23 mouse cellular contexts compared by ENCODE assay signal in genomic region chr12:3907008-3907407, GRCm38 (mm10).
"Had no signal": no experiment of that assay in that cellular context is flagged by ENCODE, and none has a peak within 500 bp of the region (broad histone marks: within the 10 kb centered on the region; RNA-seq: fewer than 3 reads in every experiment).

No protein-coding gene starts in this region.

- DNase-seq: kidney, adult 11 months; kidney, adult 8-10 months; kidney, postnatal 10 days; kidney, postnatal 36 days; layer of hippocampus, postnatal 36 days; left cerebral cortex, postnatal 4 days; lung, adult 18-20 months; lung, postnatal 10 days; lung, postnatal 36 days; right cerebral cortex, adult 18-20 months; right cerebral cortex, postnatal 25 days; spleen, adult 18-20 months; thymus, postnatal 25 days had no signal

- H3K4me3 ChIP-seq: intestine, embryonic 15.5 days; kidney, embryonic 15.5 days; left cerebral cortex, adult 2 months; limb, embryonic 12.5 days; limb, embryonic 15.5 days; liver, embryonic 12.5 days; liver, embryonic 15.5 days; lung, embryonic 15.5 days; neural tube, embryonic 12.5 days; stomach, embryonic 15.5 days had no signal

- H3K9me3 ChIP-seq: intestine, embryonic 15.5 days; kidney, embryonic 15.5 days; limb, embryonic 12.5 days; limb, embryonic 15.5 days; liver, embryonic 12.5 days; liver, embryonic 15.5 days; lung, embryonic 15.5 days; neural tube, embryonic 12.5 days; stomach, embryonic 15.5 days had no signal

- H3K9ac ChIP-seq: intestine, embryonic 15.5 days; kidney, embryonic 15.5 days; limb, embryonic 12.5 days; limb, embryonic 15.5 days; liver, embryonic 12.5 days; liver, embryonic 15.5 days; lung, embryonic 15.5 days; neural tube, embryonic 12.5 days; stomach, embryonic 15.5 days had no signal

- H3K27ac ChIP-seq: intestine, embryonic 15.5 days; kidney, embryonic 15.5 days; left cerebral cortex, adult 2 months; limb, embryonic 12.5 days; limb, embryonic 15.5 days; liver, embryonic 12.5 days; liver, embryonic 15.5 days; lung, embryonic 15.5 days; neural tube, embryonic 12.5 days; stomach, embryonic 15.5 days had no signal

- H3K4me1 ChIP-seq: intestine, embryonic 15.5 days; kidney, embryonic 15.5 days; limb, embryonic 12.5 days; limb, embryonic 15.5 days; liver, embryonic 12.5 days; lung, embryonic 15.5 days; neural tube, embryonic 12.5 days; stomach, embryonic 15.5 days had no signal

- H3K4me2 ChIP-seq: intestine, embryonic 15.5 days; kidney, embryonic 15.5 days; limb, embryonic 12.5 days; limb, embryonic 15.5 days; liver, embryonic 12.5 days; liver, embryonic 15.5 days; lung, embryonic 15.5 days; neural tube, embryonic 12.5 days; stomach, embryonic 15.5 days had no signal

- ATAC-seq: intestine, embryonic 15.5 days; liver, embryonic 12.5 days had no signal

- H3K27me3 ChIP-seq: intestine, embryonic 15.5 days; kidney, embryonic 15.5 days; limb, embryonic 12.5 days; limb, embryonic 15.5 days; liver, embryonic 12.5 days; liver, embryonic 15.5 days; lung, embryonic 15.5 days; neural tube, embryonic 12.5 days; stomach, embryonic 15.5 days had no signal
